8 mouse cellular contexts compared by ENCODE assay signal in genomic region chr6:120294785-120295133, GRCm38 (mm10). TPM values are rescaled to one million over a fixed set of nuclear protein-coding genes. Genes with fewer than 3 reads are reported as not detected.
DNase-seq lines count a peak whose midpoint lies in the region; ATAC-seq and TF ChIP-seq lines count a peak whose summit lies in the region.

No protein-coding gene starts in this region.

- H3K9ac ChIP-seq in limb, embryonic 13.5 days, result peak overlapping the region; percentile 75
- peak overlapping the region; percentile 51 for H3K9ac ChIP-seq in midbrain, postnatal 0 days (replicated peaks; ENCODE audit: low read length, poor library complexity, severe bottlenecking)

- peak overlapping the region; percentile 97 for H3K4me2 ChIP-seq in limb, embryonic 13.5 days (replicated peaks)
- H3K4me2 ChIP-seq in midbrain, postnatal 0 days (ENCODE audit: low read depth, low read length, poor library complexity, severe bottlenecking), result peak overlapping the region; percentile 95

- H3K36me3 ChIP-seq in limb, embryonic 13.5 days, result no peaks in the 10 kb centered on the region
- H3K36me3 ChIP-seq in midbrain, postnatal 0 days (ENCODE audit: insufficient read depth, low read length), result no peaks in the 10 kb centered on the region

- WGBS in limb, embryonic 13.5 days, result under 1% methylated on average over 16 of the region's 16 CpGs
- WGBS in midbrain, postnatal 0 days, result under 1% methylated on average over 16 of the region's 16 CpGs

- H3K9me3 ChIP-seq in limb, embryonic 13.5 days, result no peaks in the 10 kb centered on the region
- no peaks in the 10 kb centered on the region for H3K9me3 ChIP-seq in midbrain, postnatal 0 days (ENCODE audit: low read length)

- peaks cover 9% of the 10 kb centered on the region for H3K4me1 ChIP-seq in limb, embryonic 13.5 days
- no peaks in the 10 kb centered on the region for H3K4me1 ChIP-seq in midbrain, postnatal 0 days (ENCODE audit: insufficient read depth, low read length)

- peak; percentile 43 to 48 for DNase-seq in adrenal gland, adult 18-20 months (ENCODE audit: low spot score in 2 of 2)
- no peak for DNase-seq in adrenal gland, postnatal 14 days
- DNase-seq in urinary bladder, adult 18-20 months (ENCODE audit: low spot score in 2 of 2), result peak; percentile 15 to 80
- DNase-seq in urinary bladder, postnatal 10 days (ENCODE audit: low spot score), result no peak
- peak; percentile 49 for DNase-seq in induced T-regulatory cell, adult 2 months (ENCODE audit: low read depth)
- DNase-seq in midbrain, postnatal 0 days (ENCODE audit: low spot score), result peak; percentile 17
- DNase-seq in urinary bladder, adult 2 months (ENCODE audit: low spot score), result peak; percentile 37

- H3K27me3 ChIP-seq in limb, embryonic 13.5 days, result peaks cover 47% of the 10 kb centered on the region
- peaks cover 6% of the 10 kb centered on the region; the same call in 1 of the 2 replicates for H3K27me3 ChIP-seq in midbrain, postnatal 0 days (ENCODE audit: insufficient read depth, low read length)

- ATAC-seq in limb, embryonic 13.5 days (ENCODE audit: low FRiP score, low read depth), result peak; percentile 71
- peak; percentile 34; the same call in 1 of the 2 replicates for ATAC-seq in midbrain, postnatal 0 days (ENCODE audit: low FRiP score)

- no peak overlapping the region for H3K27ac ChIP-seq in limb, embryonic 13.5 days
- no peak overlapping the region for H3K27ac ChIP-seq in midbrain, postnatal 0 days (ENCODE audit: low read depth, low read length)

- no peak for TF ChIP-seq CTCF in midbrain, postnatal 0 days (IDR thresholded peaks at IDR 0.05)

- H3K4me3 ChIP-seq in limb, embryonic 13.5 days, result peak overlapping the region; percentile 69
- H3K4me3 ChIP-seq in midbrain, postnatal 0 days (ENCODE audit: low read depth, low read length), result peak overlapping the region; percentile 67

RNA-seq across cellular contexts. Expression of gene B4galnt3, which starts 0.4 kb away (rescaled TPM):
- total RNA-seq in adrenal gland, adult 18-20 months (2021), result 1 to 10 TPM; 5.6 to 6.6 TPM
- total RNA-seq in adrenal gland, postnatal 14 days (2021), result 5.4 and 5.6 TPM in 2 replicates
- 0.75 and 0.80 TPM in 2 replicates for polyA plus RNA-seq in limb, embryonic 13.5 days (2015; fragmentation: Nextera tagmentation; extraction: Ambion mirVana)
- 0.61 and 0.82 TPM in 2 replicates for total RNA-seq in midbrain, postnatal 0 days (2014; rRNA removed)
- 0.06 and 0.16 TPM in 2 replicates for polyA plus RNA-seq in midbrain, postnatal 0 days (2015; fragmentation: Nextera tagmentation; extraction: Ambion mirVana)
- 0.40 and 0.45 TPM in 2 replicates for polyA plus RNA-seq in urinary bladder, adult 2 months (2012; rRNA removed)

RNA-seq across cellular contexts. Expression of gene D330020A13Rik, which starts 0.6 kb away (rescaled TPM):
- under 1 TPM in 1 of 2 experiments, not detected in 1; 0.40 TPM for total RNA-seq in adrenal gland, adult 18-20 months (2021)
- total RNA-seq in adrenal gland, postnatal 14 days (2021), result not detected in 2 replicates
- 0.61 and 0.72 TPM in 2 replicates for polyA plus RNA-seq in limb, embryonic 13.5 days (2015; fragmentation: Nextera tagmentation; extraction: Ambion mirVana)
- not detected in 2 replicates for total RNA-seq in midbrain, postnatal 0 days (2014; rRNA removed)
- 0.20 TPM in 1 of 2 replicates, not detected in the other for polyA plus RNA-seq in midbrain, postnatal 0 days (2015; fragmentation: Nextera tagmentation; extraction: Ambion mirVana)
- not detected in 2 replicates for polyA plus RNA-seq in urinary bladder, adult 2 months (2012; rRNA removed)

Comparison
In these comparisons a context has a peak if more than half of its experiments do, and no peak if none do; other contexts are left out.
1. DNase-seq: peak in adrenal gland, adult 18-20 months (2 of 2), urinary bladder, adult 18-20 months (2 of 2), induced T-regulatory cell, adult 2 months (single experiment), midbrain, postnatal 0 days (single experiment) and urinary bladder, adult 2 months (single experiment); none in adrenal gland, postnatal 14 days (single experiment) and urinary bladder, postnatal 10 days (single experiment).